Mouse (Mus musculus) embryonic facial prominence, embryonic 10.5 days (tissue): ENCODE results near the gene Pitx3. TPM values are rescaled to one million over a fixed set of nuclear protein-coding genes. Genes with fewer than 3 reads are reported as not detected.

Experiments used
- DNase-seq: peaks from one replicate; pipeline ENCODE4 v3.0.0-alpha.2; 2017; ENCODE audit warnings: low spot score
- H3K27ac ChIP-seq: fragments of 300-500 bp; sonication (generic); replicated peaks from 2 replicates; pipeline ENCODE4 v1.5.1; 2016; ENCODE audit warnings: mild to moderate bottlenecking
- H3K27me3 ChIP-seq: fragments of 300-500 bp; sonication (generic); replicated peaks from 2 replicates; pipeline ENCODE4 v1.6.1; 2016; ENCODE audit warnings: low read depth, mild to moderate bottlenecking; ENCODE audit not compliant: poor library complexity, severe bottlenecking
- H3K36me3 ChIP-seq: fragments of 300-500 bp; sonication (generic); replicated peaks from 2 replicates; pipeline ENCODE4 v1.6.1; 2016; ENCODE audit warnings: mild to moderate bottlenecking, moderate library complexity
- H3K4me1 ChIP-seq: fragments of 300-500 bp; sonication (generic); 2 replicates; pipeline ENCODE4 v1.6.1; 2016
- H3K4me3 ChIP-seq: fragments of 300-500 bp; sonication (generic); 2 replicates; pipeline ENCODE4 v1.5.1; 2016; ENCODE audit warnings: mild to moderate bottlenecking, moderate library complexity
- H3K9me3 ChIP-seq: fragments of 300-500 bp; sonication (generic); 2 replicates; pipeline ENCODE4 v1.6.1; 2016; ENCODE audit warnings: mild to moderate bottlenecking
- WGBS: fragments of 180-500 bp; shearing (Covaris S2); methylation state at CpG from one replicate; pipeline ENCODE4 v1.1.7; 2016; 5-methylcytosine and 5-hydroxymethylcytosine counted together
- polyA plus RNA-seq: library from polyadenylated mRNA; unstranded; fragments of >200 nt; fragmentation: Nextera tagmentation; extraction: Ambion mirVana; gene quantifications from 2 replicates; pipeline ENCODE4 v1.2.1, GENCODE M21; 2016

Gene Pitx3
- polyA plus RNA-seq, 1 experiment from 2014 or later: 0.71 TPM

- no peak for DNase-seq
- Histone ChIP-seq H3K4me3 (no peak overlapping the region), H3K9me3 (no peaks in the 10 kb centered on the region), H3K4me1 (no peaks in the 10 kb centered on the region), H3K27me3 (peaks cover 6% of the 10 kb centered on the region; the same call in 1 of the 2 replicates), H3K36me3 (no peaks in the 10 kb centered on the region), H3K27ac (no peak overlapping the region)
Measured at GRCm38 (mm10) chr19:46124651-46125050, 23.5 kb downstream of the Pitx3 start.

- no peaks in the 10 kb centered on the region for H3K36me3 ChIP-seq
- WGBS: 83% methylated on average over 3 of the region's 3 CpGs
- no peaks in the 10 kb centered on the region for H3K9me3 ChIP-seq
- H3K27me3 ChIP-seq: peaks cover 6% of the 10 kb centered on the region; the same call in 1 of the 2 replicates
- H3K4me1 ChIP-seq: no peaks in the 10 kb centered on the region
- H3K27ac ChIP-seq: no peak overlapping the region
- H3K4me3 ChIP-seq: no peak overlapping the region
- no peak for DNase-seq
Measured at GRCm38 (mm10) chr19:46123876-46124275, 24.2 kb downstream of the Pitx3 start.

DNA sequence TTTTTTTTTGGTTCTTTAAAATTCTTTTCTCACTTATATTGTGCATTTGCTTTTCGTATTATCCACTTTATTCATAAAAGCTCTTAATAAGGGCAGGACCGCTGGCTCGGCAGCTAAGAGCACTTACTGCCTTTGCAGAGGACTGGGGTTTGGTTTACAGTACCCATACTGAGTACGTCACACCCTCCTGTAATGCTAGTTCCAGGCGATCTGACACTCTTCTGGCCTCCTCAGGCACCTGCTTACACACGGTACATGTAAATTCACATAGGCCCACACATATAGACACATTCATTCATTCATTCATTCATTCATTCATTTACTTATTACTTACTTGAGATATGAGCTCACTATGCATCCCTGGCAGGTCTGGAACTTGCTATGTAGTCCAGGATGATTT is 27.3 kb downstream of the Pitx3 start:
- Histone ChIP-seq H3K4me3 (no peak overlapping the region), H3K27me3 (0 out of 2 replicates have a peak, but pooled peaks cover 3% of the 10 kb centered on the region), H3K27ac (no peak overlapping the region), H3K4me1 (no peaks in the 10 kb centered on the region), H3K9me3 (no peaks in the 10 kb centered on the region), H3K36me3 (no peaks in the 10 kb centered on the region)
- 75% methylated on average over 6 of the region's 6 CpGs for WGBS
- DNase-seq: no peak

DNA sequence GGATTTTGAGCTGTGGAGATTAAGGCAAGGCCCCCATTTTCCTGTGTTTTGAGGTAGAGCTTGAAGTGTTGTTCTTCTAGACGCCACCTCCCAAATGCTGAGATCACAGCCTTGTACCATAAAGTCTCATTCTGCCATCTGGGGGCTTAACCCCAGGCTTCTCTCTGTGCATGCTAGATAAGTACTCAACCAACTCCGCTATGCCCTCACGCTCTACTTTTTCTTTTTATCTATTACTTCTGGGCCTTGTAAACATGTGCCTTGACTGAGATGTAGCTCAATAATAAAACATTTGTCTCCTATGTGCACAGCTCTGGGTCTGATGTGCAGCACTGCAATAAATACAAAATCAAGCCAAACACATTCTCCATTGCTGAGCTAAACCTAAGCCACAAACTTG is 28.7 kb downstream of the Pitx3 start:
- no peaks in the 10 kb centered on the region for H3K9me3 ChIP-seq
- H3K27ac ChIP-seq: no peak overlapping the region
- DNase-seq: no peak
- no peaks in the 10 kb centered on the region for H3K27me3 ChIP-seq
- no peaks in the 10 kb centered on the region for H3K4me1 ChIP-seq
- H3K4me3 ChIP-seq: no peak overlapping the region
- H3K36me3 ChIP-seq: no peaks in the 10 kb centered on the region
- WGBS: 91% methylated on average over 3 of the region's 3 CpGs

DNA sequence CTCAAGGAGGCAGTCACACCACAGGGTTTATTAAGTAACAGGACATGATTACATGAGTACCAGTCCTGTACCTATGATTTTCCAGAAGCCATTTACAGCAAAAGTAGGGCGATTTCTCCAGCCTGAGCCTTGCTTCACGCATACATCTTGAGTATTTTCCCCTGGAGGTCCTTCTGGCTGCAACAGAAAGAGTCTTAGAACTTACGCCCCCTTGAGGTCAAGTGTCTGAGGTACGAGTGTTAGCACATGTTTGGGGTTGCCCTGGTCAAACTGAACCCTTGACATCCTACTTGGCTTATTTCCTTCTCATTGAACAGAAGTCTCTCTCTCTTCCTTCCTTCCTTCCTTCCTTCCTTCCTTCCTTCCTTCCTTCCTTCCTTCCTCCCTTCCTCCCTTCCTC is 33.5 kb downstream of the Pitx3 start:
- no peaks in the 10 kb centered on the region for H3K4me1 ChIP-seq
- no peaks in the 10 kb centered on the region for H3K27me3 ChIP-seq
- no peak overlapping the region for H3K27ac ChIP-seq
- H3K9me3 ChIP-seq: no peaks in the 10 kb centered on the region
- no peaks in the 10 kb centered on the region for H3K36me3 ChIP-seq
- no peak overlapping the region for H3K4me3 ChIP-seq
- no peak for DNase-seq
- 57% methylated on average over 4 of the region's 4 CpGs for WGBS

- no peaks in the 10 kb centered on the region for H3K36me3 ChIP-seq
- WGBS: 89% methylated on average over 5 of the region's 5 CpGs
- no peaks in the 10 kb centered on the region for H3K9me3 ChIP-seq
- no peak overlapping the region for H3K4me3 ChIP-seq
- H3K4me1 ChIP-seq: no peaks in the 10 kb centered on the region
- H3K27ac ChIP-seq: no peak overlapping the region
- H3K27me3 ChIP-seq: no peaks in the 10 kb centered on the region
- no peak for DNase-seq
Measured at GRCm38 (mm10) chr19:46110781-46111180, 37.3 kb downstream of the Pitx3 start.

GRCm38 (mm10) chr19:46110214-46110613 is 37.9 kb downstream of the Pitx3 start:
- Histone ChIP-seq H3K27me3 (no peaks in the 10 kb centered on the region), H3K4me3 (no peak overlapping the region), H3K4me1 (no peaks in the 10 kb centered on the region), H3K9me3 (no peaks in the 10 kb centered on the region), H3K36me3 (no peaks in the 10 kb centered on the region), H3K27ac (no peak overlapping the region)
- whole genome bisulfite sequencing: 75% methylated on average over 2 of the region's 2 CpGs
- no peak for DNase-seq

GRCm38 (mm10) chr19:46104187-46104557 is 44.0 kb downstream of the Pitx3 start:
- Histone ChIP-seq H3K4me3 (no peak overlapping the region), H3K27ac (no peak overlapping the region), H3K9me3 (no peaks in the 10 kb centered on the region), H3K4me1 (no peaks in the 10 kb centered on the region), H3K27me3 (no peaks in the 10 kb centered on the region), H3K36me3 (no peaks in the 10 kb centered on the region)
- WGBS: 81% methylated on average over 2 of the region's 2 CpGs
- no peak for DNase-seq

GRCm38 (mm10) chr19:46103437-46104186 is 44.5 kb downstream of the Pitx3 start:
- DNase-seq: no peak
- no peaks in the 10 kb centered on the region for H3K27me3 ChIP-seq
- H3K4me1 ChIP-seq: no peaks in the 10 kb centered on the region
- 85% methylated on average over 6 of the region's 6 CpGs for WGBS
- H3K36me3 ChIP-seq: no peaks in the 10 kb centered on the region
- no peak overlapping the region for H3K27ac ChIP-seq
- H3K4me3 ChIP-seq: no peak overlapping the region
- H3K9me3 ChIP-seq: no peaks in the 10 kb centered on the region

GRCm38 (mm10) chr19:46099561-46099960 is 48.6 kb downstream of the Pitx3 start:
- no peaks in the 10 kb centered on the region for H3K9me3 ChIP-seq
- WGBS: 93% methylated on average over 3 of the region's 3 CpGs

GRCm38 (mm10) chr19:46096396-46096795 is 51.7 kb downstream of the Pitx3 start:
- Histone ChIP-seq H3K27ac (no peak overlapping the region), H3K9me3 (no peaks in the 10 kb centered on the region), H3K36me3 (no peaks in the 10 kb centered on the region), H3K4me1 (no peaks in the 10 kb centered on the region), H3K4me3 (no peak overlapping the region), H3K27me3 (no peaks in the 10 kb centered on the region)
- no peak for DNase-seq
- WGBS: 85% methylated on average over 5 of the region's 5 CpGs

More at GRCm38 (mm10) chr19:46099561-46099960, 48.6 kb downstream of the Pitx3 start:
- Histone ChIP-seq H3K27me3 (no peaks in the 10 kb centered on the region), H3K4me3 (no peak overlapping the region), H3K27ac (no peak overlapping the region), H3K36me3 (no peaks in the 10 kb centered on the region), H3K4me1 (no peaks in the 10 kb centered on the region)
- no peak for DNase-seq

GRCm38 (mm10) chr19:46095291-46095690 is 52.8 kb downstream of the Pitx3 start:
- DNase-seq: no peak
- Histone ChIP-seq H3K4me1 (no peaks in the 10 kb centered on the region), H3K27me3 (no peaks in the 10 kb centered on the region), H3K4me3 (no peak overlapping the region), H3K9me3 (no peaks in the 10 kb centered on the region), H3K36me3 (no peaks in the 10 kb centered on the region), H3K27ac (no peak overlapping the region)
- WGBS: 88% methylated on average over 4 of the region's 4 CpGs

GRCm38 (mm10) chr19:46094144-46094543 is 54.0 kb downstream of the Pitx3 start:
- no peaks in the 10 kb centered on the region for H3K4me1 ChIP-seq
- H3K9me3 ChIP-seq: no peaks in the 10 kb centered on the region
- H3K36me3 ChIP-seq: no peaks in the 10 kb centered on the region
- WGBS: 96% methylated on average over 2 of the region's 2 CpGs
- no peak overlapping the region for H3K4me3 ChIP-seq
- no peak for DNase-seq
- H3K27me3 ChIP-seq: no peaks in the 10 kb centered on the region
- H3K27ac ChIP-seq: no peak overlapping the region
